In genomic region chr10:119205229-119205628, GRCm38 (mm10) we compare ENCODE assay signal across 26 mouse cellular contexts. TPM values are rescaled to one million over a fixed set of nuclear protein-coding genes. Genes with fewer than 3 reads are reported as not detected.
A peak's percentile ranks its signal among the peaks of the same experiment; 100 is the strongest.
DNase-seq lines count a peak whose midpoint lies in the region; ATAC-seq and TF ChIP-seq lines count a peak whose summit lies in the region.
"Had no signal": no experiment of that assay in that cellular context is flagged by ENCODE, and none has a peak within 500 bp of the region (broad histone marks: within the 10 kb centered on the region; RNA-seq: fewer than 3 reads in every experiment).

No protein-coding gene starts in this region.

- WGBS in intestine, embryonic 16.5 days, result 76% methylated on average over 5 of the region's 5 CpGs
- WGBS in stomach, postnatal 0 days, result 68% methylated on average over 5 of the region's 5 CpGs
- WGBS in embryonic facial prominence, embryonic 10.5 days, result 89% methylated on average over 5 of the region's 5 CpGs

- H3K9me3 ChIP-seq in intestine, embryonic 16.5 days (ENCODE audit: control insufficient read depth, low read length), result no peaks in the 10 kb centered on the region
- no peaks in the 10 kb centered on the region for H3K9me3 ChIP-seq in stomach, postnatal 0 days (ENCODE audit: control insufficient read depth, low read length)
- H3K9me3 ChIP-seq in embryonic facial prominence, embryonic 10.5 days, result no peaks in the 10 kb centered on the region
- H3K9me3 ChIP-seq: embryonic facial prominence, embryonic 13.5 days; forebrain, embryonic 12.5 days; forebrain, embryonic 15.5 days; heart, embryonic 10.5 days; heart, embryonic 13.5 days; hindbrain, embryonic 12.5 days; hindbrain, embryonic 15.5 days had no signal

- no peak overlapping the region for H3K9ac ChIP-seq in intestine, embryonic 16.5 days (ENCODE audit: low read depth, low read length)
- no peak overlapping the region for H3K9ac ChIP-seq in stomach, postnatal 0 days (ENCODE audit: low read length)
- H3K9ac ChIP-seq: embryonic facial prominence, embryonic 13.5 days; forebrain, embryonic 12.5 days; forebrain, embryonic 15.5 days; heart, embryonic 13.5 days; hindbrain, embryonic 12.5 days; hindbrain, embryonic 15.5 days had no signal

- TF ChIP-seq EP300 in stomach, postnatal 0 days (optimal IDR thresholded peaks at IDR 0.05), result no peak

- no peak overlapping the region for H3K4me2 ChIP-seq in intestine, embryonic 16.5 days (ENCODE audit: low read depth, low read length)
- H3K4me2 ChIP-seq in stomach, postnatal 0 days (replicated peaks; ENCODE audit: low read depth), result no peak overlapping the region
- H3K4me2 ChIP-seq: embryonic facial prominence, embryonic 13.5 days; forebrain, embryonic 12.5 days; forebrain, embryonic 15.5 days; heart, embryonic 13.5 days; hindbrain, embryonic 12.5 days; hindbrain, embryonic 15.5 days had no signal

- peaks cover 11% of the 10 kb centered on the region; the same call in 1 of the 2 replicates for H3K4me1 ChIP-seq in intestine, embryonic 16.5 days (ENCODE audit: control insufficient read depth, insufficient read depth, low read length)
- H3K4me1 ChIP-seq in stomach, postnatal 0 days (replicated peaks; ENCODE audit: control insufficient read depth, insufficient read depth), result no peaks in the 10 kb centered on the region
- no peaks in the 10 kb centered on the region for H3K4me1 ChIP-seq in embryonic facial prominence, embryonic 10.5 days
- H3K4me1 ChIP-seq: embryonic facial prominence, embryonic 13.5 days; forebrain, embryonic 12.5 days; forebrain, embryonic 15.5 days; heart, embryonic 10.5 days; heart, embryonic 13.5 days; hindbrain, embryonic 12.5 days; hindbrain, embryonic 15.5 days had no signal

- peak overlapping the region; percentile 23; the same call in 1 of the 2 replicates for H3K27ac ChIP-seq in intestine, embryonic 16.5 days (ENCODE audit: low read length)
- H3K27ac ChIP-seq in stomach, postnatal 0 days (replicated peaks), result no peak overlapping the region
- H3K27ac ChIP-seq in embryonic facial prominence, embryonic 10.5 days (replicated peaks), result no peak overlapping the region
- H3K27ac ChIP-seq: embryonic facial prominence, embryonic 13.5 days; forebrain, embryonic 12.5 days; forebrain, embryonic 15.5 days; heart, adult 2 months; heart, embryonic 10.5 days; heart, embryonic 13.5 days; hindbrain, embryonic 12.5 days; hindbrain, embryonic 15.5 days had no signal

- TF ChIP-seq CTCF in stomach, postnatal 0 days (IDR thresholded peaks at IDR 0.05; ENCODE audit: low read depth), result no peak

- ATAC-seq in intestine, embryonic 16.5 days, result peak; percentile 38; the same call in 1 of the 2 replicates
- peak; percentile 30; the same call in 1 of the 2 replicates for ATAC-seq in megakaryocyte-erythroid progenitor cell, adult 5-6 weeks (replicated peaks; ENCODE audit: low FRiP score, low TSS enrichment, poor library complexity, severe bottlenecking)
- ATAC-seq in stomach, postnatal 0 days (ENCODE audit: low FRiP score, low TSS enrichment), result peak; percentile 65; the same call in 1 of the 2 replicates
- ATAC-seq: activated CD4-positive, CD25-positive, alpha-beta regulatory T cell, adult 4 months; CD4-positive, CD25-positive, alpha-beta regulatory T cell, adult 4 months; forebrain, embryonic 15.5 days had no signal

- H3K4me3 ChIP-seq in intestine, embryonic 16.5 days (ENCODE audit: low read length), result no peak overlapping the region
- H3K4me3 ChIP-seq in stomach, postnatal 0 days (ENCODE audit: low read depth, low read length), result no peak overlapping the region
- no peak overlapping the region for H3K4me3 ChIP-seq in embryonic facial prominence, embryonic 10.5 days
- H3K4me3 ChIP-seq: embryonic facial prominence, embryonic 13.5 days; erythroblast, embryonic 14.5 days; forebrain, embryonic 12.5 days; forebrain, embryonic 15.5 days; heart, adult 2 months; heart, embryonic 10.5 days; heart, embryonic 13.5 days; hindbrain, embryonic 12.5 days; hindbrain, embryonic 15.5 days had no signal

- peak; percentile 14 for DNase-seq in kidney, adult 9 months
- DNase-seq in kidney, adult 8-10 months, result no peak
- peak; percentile 71 for DNase-seq in stomach, postnatal 0 days (ENCODE audit: low spot score)
- no peak for DNase-seq in embryonic facial prominence, embryonic 10.5 days (ENCODE audit: low spot score)
- DNase-seq in adrenal gland, postnatal 36 days, result no peak
- DNase-seq in retina, embryonic 14.5 days (ENCODE audit: low spot score), result no peak
- DNase-seq: adrenal gland, adult 8-10 months; adrenal gland, postnatal 25 days; cerebellum, adult 18-20 months; cerebellum, adult 9-10 months; cerebellum, postnatal 14 days; gastrocnemius, postnatal 25 days; heart, adult 2 months; heart, postnatal 14 days had no signal

- H3K27me3 ChIP-seq in intestine, embryonic 16.5 days (replicated peaks; ENCODE audit: control insufficient read depth, insufficient read depth, low read length), result no peaks in the 10 kb centered on the region
- H3K27me3 ChIP-seq in stomach, postnatal 0 days (ENCODE audit: control insufficient read depth, insufficient read depth, low read length), result no peaks in the 10 kb centered on the region
- no peaks in the 10 kb centered on the region for H3K27me3 ChIP-seq in embryonic facial prominence, embryonic 10.5 days (replicated peaks; ENCODE audit: low read depth, poor library complexity, severe bottlenecking)
- H3K27me3 ChIP-seq: embryonic facial prominence, embryonic 13.5 days; forebrain, embryonic 12.5 days; forebrain, embryonic 15.5 days; heart, embryonic 13.5 days; hindbrain, embryonic 12.5 days; hindbrain, embryonic 15.5 days had no signal

- peaks cover 23% of the 10 kb centered on the region; the same call in 1 of the 2 replicates for H3K36me3 ChIP-seq in intestine, embryonic 16.5 days (ENCODE audit: control insufficient read depth, insufficient read depth, low read length)
- peaks cover 28% of the 10 kb centered on the region for H3K36me3 ChIP-seq in stomach, postnatal 0 days (ENCODE audit: control insufficient read depth, insufficient read depth, low read length)
- H3K36me3 ChIP-seq in embryonic facial prominence, embryonic 10.5 days (replicated peaks), result peaks cover 99% of the 10 kb centered on the region

RNA-seq across cellular contexts. Expression of gene Cand1, which starts 34.6 kb away (rescaled TPM):
- 29.2 and 33.0 TPM in 2 replicates for polyA plus RNA-seq in intestine, embryonic 16.5 days (2015; fragmentation: Nextera tagmentation; extraction: Ambion mirVana)
- total RNA-seq in megakaryocyte-erythroid progenitor cell, adult 5-6 weeks (2014; fragmentation: Nextera tagmentation), result 66.7 and 91.2 TPM in 2 replicates
- total RNA-seq in megakaryocyte-erythroid progenitor cell, adult 5-6 weeks (2017), result 44.9 and 46.0 TPM in 2 replicates
- 15.0 and 16.5 TPM in 2 replicates for polyA plus RNA-seq in stomach, postnatal 0 days (2015; fragmentation: Nextera tagmentation; extraction: Ambion mirVana)
- 98.7 TPM in 2 replicates for polyA plus RNA-seq in embryonic facial prominence, embryonic 10.5 days (2016; fragmentation: Nextera tagmentation; extraction: Ambion mirVana)
- 100 to 1,000 TPM; 109 to 119 TPM for total RNA-seq in adrenal gland, postnatal 36 days (2021)

Comparison
In these comparisons a context has a peak if more than half of its experiments do, and no peak if none do; other contexts are left out.
1. DNase-seq: peak in kidney, adult 9 months (single experiment) and stomach, postnatal 0 days (single experiment); none in kidney, adult 8-10 months (0 of 2), embryonic facial prominence, embryonic 10.5 days (single experiment), adrenal gland, postnatal 36 days (0 of 2) and retina, embryonic 14.5 days (single experiment).
2. Peak in every context shown above with its lines, with median percentiles within 50 percentile points of each other: ATAC-seq.